Mouse (Mus musculus): ENCODE results near the gene Calml3. TPM values are rescaled to one million over a fixed set of nuclear protein-coding genes. Genes with fewer than 3 reads are reported as not detected.
A peak's percentile ranks its signal among the peaks of the same experiment; 100 is the strongest.
"Not testable (repeated sequence)": the region's sequence is repeated elsewhere in the genome, so short reads cannot be mapped to it uniquely, and the experiment has no call there.

Gene Calml3
- 22.0 and 22.9 TPM in 2 replicates for polyA plus RNA-seq (2015; fragmentation: Nextera tagmentation; extraction: Ambion mirVana)

- Histone ChIP-seq H3K4me1 (peaks cover 32% of the 10 kb centered on the region), H3K9ac (no peak within 1 kb of the TSS), H3K27ac (no peak within 1 kb of the TSS; the same call in 1 of the 2 replicates), H3K9me3 (no peaks in the 10 kb centered on the region), H3K36me3 (no peaks in the 10 kb centered on the region), H3K27me3 (no peaks in the 10 kb centered on the region), H3K4me2 (no peak within 1 kb of the TSS), H3K4me3 (no peak within 1 kb of the TSS)
- peak; percentile 53; the same call in 1 of the 2 replicates for ATAC-seq (ENCODE audit: insufficient number of reproducible peaks, low FRiP score, low TSS enrichment, low read depth)
- WGBS, result 66% methylated on average over 13 of the region's 13 CpGs
Measured at GRCm38 (mm10) chr13:3804186-3804585, at the start of gene Calml3. TSS of gene Calml3 (minus strand) at chr13:3804316.

GRCm38 (mm10) chr13:3850330-3850729 is 46.2 kb upstream of the Calml3 start:
- Histone ChIP-seq H3K4me3 (no peak overlapping the region), H3K4me1 (no peaks in the 10 kb centered on the region), H3K27ac (no peak overlapping the region), H3K9ac (no peak overlapping the region), H3K4me2 (no peak overlapping the region), H3K27me3 (no peaks in the 10 kb centered on the region), H3K36me3 (no peaks in the 10 kb centered on the region), H3K9me3 (no peaks in the 10 kb centered on the region)
- 45% methylated on average over 1 of the region's 1 CpGs for WGBS
- no peak for ATAC-seq (ENCODE audit: insufficient number of reproducible peaks, low FRiP score, low TSS enrichment, low read depth)

GRCm38 (mm10) chr13:3840662-3841061 is 36.5 kb upstream of the Calml3 start:
- H3K4me3 ChIP-seq; H3K4me2 ChIP-seq; ATAC-seq (ENCODE audit: insufficient number of reproducible peaks, low FRiP score, low TSS enrichment, low read depth); H3K9ac ChIP-seq; H3K27me3 ChIP-seq; H3K27ac ChIP-seq; H3K9me3 ChIP-seq; H3K36me3 ChIP-seq; H3K4me1 ChIP-seq: not testable (repeated sequence)

GRCm38 (mm10) chr13:3837312-3837807 is 33.2 kb upstream of the Calml3 start, which contains the start of gene Calm4:
TSS of gene Calm4 (plus strand) at chr13:3837757.
- not testable (repeated sequence) for H3K27me3 ChIP-seq; H3K9ac ChIP-seq; H3K4me3 ChIP-seq; ATAC-seq (ENCODE audit: insufficient number of reproducible peaks, low FRiP score, low TSS enrichment, low read depth); H3K27ac ChIP-seq; H3K36me3 ChIP-seq; H3K4me1 ChIP-seq; H3K4me2 ChIP-seq; H3K9me3 ChIP-seq

- not testable (repeated sequence) for H3K9ac ChIP-seq; ATAC-seq (ENCODE audit: insufficient number of reproducible peaks, low FRiP score, low TSS enrichment, low read depth); H3K4me1 ChIP-seq; H3K27me3 ChIP-seq; H3K27ac ChIP-seq; H3K4me3 ChIP-seq; H3K4me2 ChIP-seq; H3K36me3 ChIP-seq; H3K9me3 ChIP-seq
Measured at GRCm38 (mm10) chr13:3833644-3834043, 29.5 kb upstream of the Calml3 start.

- peak overlapping the region; percentile 54 for H3K27ac ChIP-seq
- ATAC-seq (ENCODE audit: insufficient number of reproducible peaks, low FRiP score, low TSS enrichment, low read depth), result no peak
- H3K9me3 ChIP-seq, result no peaks in the 10 kb centered on the region
- H3K4me3 ChIP-seq, result no peak overlapping the region
- no peaks in the 10 kb centered on the region for H3K4me1 ChIP-seq
- H3K36me3 ChIP-seq, result no peaks in the 10 kb centered on the region
- H3K27me3 ChIP-seq, result no peaks in the 10 kb centered on the region
- 41% methylated on average over 2 of the region's 2 CpGs for WGBS
- H3K4me2 ChIP-seq, result no peak overlapping the region
- no peak overlapping the region for H3K9ac ChIP-seq
Measured at GRCm38 (mm10) chr13:3832450-3832849, 28.3 kb upstream of the Calml3 start.

- Histone ChIP-seq H3K4me3 (no peak overlapping the region), H3K4me2 (no peak overlapping the region), H3K27ac (peak overlapping the region; percentile 54), H3K27me3 (no peaks in the 10 kb centered on the region), H3K9me3 (no peaks in the 10 kb centered on the region), H3K36me3 (no peaks in the 10 kb centered on the region), H3K4me1 (no peaks in the 10 kb centered on the region), H3K9ac (no peak overlapping the region)
- no peak for ATAC-seq (ENCODE audit: insufficient number of reproducible peaks, low FRiP score, low TSS enrichment, low read depth)
- WGBS, result 48% methylated on average over 1 of the region's 1 CpGs
Measured at GRCm38 (mm10) chr13:3831994-3832393, 27.9 kb upstream of the Calml3 start.

- no peaks in the 10 kb centered on the region for H3K4me1 ChIP-seq
- H3K4me2 ChIP-seq, result no peak overlapping the region
- no peaks in the 10 kb centered on the region for H3K9me3 ChIP-seq
- H3K27ac ChIP-seq, result peak overlapping the region; percentile 43
- no peaks in the 10 kb centered on the region for H3K27me3 ChIP-seq
- H3K36me3 ChIP-seq, result no peaks in the 10 kb centered on the region
- H3K4me3 ChIP-seq, result no peak overlapping the region
- H3K9ac ChIP-seq, result no peak overlapping the region
- no peak for ATAC-seq (ENCODE audit: insufficient number of reproducible peaks, low FRiP score, low TSS enrichment, low read depth)
- WGBS, result 71% methylated on average over 5 of the region's 5 CpGs
Measured at GRCm38 (mm10) chr13:3831546-3831945, 27.4 kb upstream of the Calml3 start.

GRCm38 (mm10) chr13:3825726-3826125 is 21.6 kb upstream of the Calml3 start:
- no peaks in the 10 kb centered on the region for H3K27me3 ChIP-seq
- no peaks in the 10 kb centered on the region for H3K36me3 ChIP-seq
- H3K4me3 ChIP-seq, result no peak overlapping the region
- no peak overlapping the region for H3K4me2 ChIP-seq
- no peaks in the 10 kb centered on the region for H3K9me3 ChIP-seq
- H3K4me1 ChIP-seq, result no peaks in the 10 kb centered on the region
- H3K9ac ChIP-seq, result no peak overlapping the region
- no peak for ATAC-seq (ENCODE audit: insufficient number of reproducible peaks, low FRiP score, low TSS enrichment, low read depth)
- H3K27ac ChIP-seq, result no peak overlapping the region

GRCm38 (mm10) chr13:3822105-3822504 is 18.0 kb upstream of the Calml3 start:
- no peak overlapping the region for H3K27ac ChIP-seq
- no peaks in the 10 kb centered on the region for H3K9me3 ChIP-seq
- H3K27me3 ChIP-seq, result no peaks in the 10 kb centered on the region
- no peak overlapping the region for H3K4me2 ChIP-seq
- no peak for ATAC-seq (ENCODE audit: insufficient number of reproducible peaks, low FRiP score, low TSS enrichment, low read depth)
- no peaks in the 10 kb centered on the region for H3K4me1 ChIP-seq
- WGBS, result 56% methylated on average over 4 of the region's 4 CpGs
- H3K36me3 ChIP-seq, result no peaks in the 10 kb centered on the region
- H3K9ac ChIP-seq, result no peak overlapping the region
- no peak overlapping the region for H3K4me3 ChIP-seq

GRCm38 (mm10) chr13:3818740-3819076 is 14.6 kb upstream of the Calml3 start:
- Histone ChIP-seq H3K36me3 (no peaks in the 10 kb centered on the region), H3K27ac (no peak overlapping the region), H3K4me2 (no peak overlapping the region), H3K9ac (no peak overlapping the region), H3K9me3 (no peaks in the 10 kb centered on the region), H3K4me1 (no peaks in the 10 kb centered on the region), H3K27me3 (no peaks in the 10 kb centered on the region), H3K4me3 (no peak overlapping the region)
- 84% methylated on average over 2 of the region's 2 CpGs for WGBS
- ATAC-seq (ENCODE audit: insufficient number of reproducible peaks, low FRiP score, low TSS enrichment, low read depth), result no peak

GRCm38 (mm10) chr13:3818012-3818739 is 14.1 kb upstream of the Calml3 start:
- Histone ChIP-seq H3K4me3 (no peak overlapping the region), H3K9ac (no peak overlapping the region), H3K27me3 (no peaks in the 10 kb centered on the region), H3K4me2 (no peak overlapping the region), H3K36me3 (no peaks in the 10 kb centered on the region), H3K4me1 (no peaks in the 10 kb centered on the region), H3K27ac (no peak overlapping the region), H3K9me3 (no peaks in the 10 kb centered on the region)
- 67% methylated on average over 5 of the region's 5 CpGs for WGBS
- no peak for ATAC-seq (ENCODE audit: insufficient number of reproducible peaks, low FRiP score, low TSS enrichment, low read depth)
